Mouse (Mus musculus): ENCODE measurements around the gene Fxr1. TPM values are rescaled to one million over a fixed set of nuclear protein-coding genes. Genes with fewer than 3 reads are reported as not detected.

Fxr1 gene
- polyA plus RNA-seq, 1 experiment from 2014 or later: 57.3 TPM

DNA sequence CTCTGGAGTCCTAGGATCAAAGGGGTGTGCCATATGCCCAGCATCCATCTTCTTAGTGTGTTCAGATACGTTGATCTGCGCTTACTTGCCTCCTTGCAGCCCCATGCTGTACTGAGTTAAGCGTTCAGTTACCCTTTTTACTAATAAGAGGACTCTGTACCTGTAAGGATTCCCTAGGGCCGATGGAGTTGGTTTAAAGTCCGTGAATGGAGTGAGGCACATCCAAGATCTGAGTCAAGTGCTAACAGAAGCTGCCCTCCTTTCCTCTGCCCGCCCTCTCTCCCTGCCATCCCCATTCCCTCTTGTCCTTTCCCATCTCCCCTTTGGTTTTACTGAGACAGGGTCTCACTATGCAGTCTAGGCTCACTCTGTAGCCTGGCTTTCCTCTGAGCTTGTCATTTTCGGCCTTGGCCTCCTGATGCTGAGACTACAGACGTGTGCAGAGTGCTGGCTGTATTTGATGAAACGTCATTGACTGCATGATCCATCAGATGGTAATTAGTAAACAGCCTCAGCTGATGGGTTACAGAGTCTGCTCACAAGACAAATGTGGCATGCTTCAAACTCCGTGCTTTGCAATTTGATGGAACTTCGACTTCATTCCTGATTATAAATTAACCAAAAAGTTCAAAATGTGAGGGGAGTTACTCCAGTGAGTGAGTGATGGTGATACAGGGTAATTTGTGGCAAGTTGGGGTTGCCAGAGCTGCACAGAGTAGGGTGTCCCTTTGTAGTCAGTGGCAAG lies 92.4 kb downstream of the Fxr1 start:
- no peak for ATAC-seq (ENCODE audit: insufficient number of reproducible peaks, low FRiP score, low TSS enrichment, low read depth)
- H3K27me3 ChIP-seq: no peaks in the 10 kb centered on the region

DNA sequence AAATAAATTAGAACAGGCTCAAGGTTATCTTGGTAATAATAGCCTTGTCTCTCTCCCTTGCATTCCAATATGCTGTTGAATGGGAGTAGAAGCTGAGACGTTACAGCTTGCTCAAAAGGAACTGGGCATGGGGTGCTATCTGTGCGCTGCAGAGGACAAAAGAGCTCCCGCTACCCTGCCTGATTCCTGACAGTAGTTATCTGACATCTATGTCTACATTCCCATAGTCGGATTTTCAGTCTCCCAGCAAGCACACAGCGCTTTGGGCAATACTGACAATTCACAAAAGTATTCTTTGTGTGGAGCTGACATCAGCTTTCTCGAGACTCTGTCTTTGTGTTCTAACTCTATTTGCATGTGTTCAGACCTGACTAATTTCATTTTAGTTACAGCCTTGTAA lies 96.1 kb downstream of the Fxr1 start:
- H3K4me2 ChIP-seq (replicated peaks): no peak overlapping the region
- H3K9ac ChIP-seq: no peak overlapping the region
- H3K4me1 ChIP-seq: no peaks in the 10 kb centered on the region
- H3K9me3 ChIP-seq (replicated peaks): no peaks in the 10 kb centered on the region
- no peak overlapping the region for H3K27ac ChIP-seq (replicated peaks)
- H3K27me3 ChIP-seq: no peaks in the 10 kb centered on the region
- no peak overlapping the region for H3K4me3 ChIP-seq (replicated peaks)
- ATAC-seq (ENCODE audit: insufficient number of reproducible peaks, low FRiP score, low TSS enrichment, low read depth): no peak
- WGBS: 63% methylated on average over 6 of the region's 6 CpGs
- H3K36me3 ChIP-seq: no peaks in the 10 kb centered on the region

More for the DNA sequence above, 92.4 kb downstream of the Fxr1 start:
- Histone ChIP-seq H3K4me1 (no peaks in the 10 kb centered on the region), H3K36me3 (no peaks in the 10 kb centered on the region), H3K9ac (no peak overlapping the region), H3K4me3 (replicated peaks) (no peak overlapping the region), H3K4me2 (replicated peaks) (no peak overlapping the region), H3K27ac (replicated peaks) (no peak overlapping the region), H3K9me3 (replicated peaks) (no peaks in the 10 kb centered on the region)
- 67% methylated on average over 11 of the region's 11 CpGs for WGBS

DNA sequence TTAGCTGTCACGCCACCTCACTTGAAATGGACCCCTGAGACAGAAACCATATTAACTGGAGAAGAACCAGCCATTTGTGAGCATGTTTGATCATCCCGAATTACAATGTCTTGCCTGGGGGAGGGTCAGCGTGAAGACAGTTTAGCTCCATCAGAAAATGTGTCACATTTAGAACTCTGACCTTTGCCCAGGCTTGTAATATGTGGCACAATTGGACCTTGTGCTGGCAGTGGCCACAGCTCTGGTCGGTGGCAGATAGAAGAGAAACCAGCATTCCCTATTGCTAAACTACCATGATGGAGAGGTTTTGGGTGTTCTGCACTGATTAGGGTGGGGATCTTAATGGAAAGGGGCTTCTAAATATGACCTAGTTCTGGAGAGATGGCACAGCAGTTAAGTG lies 100.1 kb downstream of the Fxr1 start:
- Histone ChIP-seq H3K4me1 (no peaks in the 10 kb centered on the region), H3K9ac (no peak overlapping the region), H3K36me3 (no peaks in the 10 kb centered on the region), H3K4me2 (replicated peaks) (no peak overlapping the region), H3K9me3 (replicated peaks) (no peaks in the 10 kb centered on the region), H3K4me3 (replicated peaks) (no peak overlapping the region), H3K27ac (replicated peaks) (no peak overlapping the region), H3K27me3 (no peaks in the 10 kb centered on the region)
- ATAC-seq (ENCODE audit: insufficient number of reproducible peaks, low FRiP score, low TSS enrichment, low read depth): no peak
- 39% methylated on average over 4 of the region's 4 CpGs for WGBS

Other genes with a start within 250 kb of the Fxr1 start
- gene Ttc14, start 220.1 kb upstream of the Fxr1 start, polyA plus RNA-seq (2015; fragmentation: Nextera tagmentation; extraction: Ambion mirVana): 64.2 and 66.5 TPM in 2 replicates
- 8.8 and 13.1 TPM in 2 replicates for gene Ccdc39, start 175.6 kb upstream of the Fxr1 start, polyA plus RNA-seq (2015; fragmentation: Nextera tagmentation; extraction: Ambion mirVana)
- 103 and 105 TPM in 2 replicates for gene Dnajc19, start 61.4 kb downstream of the Fxr1 start, polyA plus RNA-seq (2015; fragmentation: Nextera tagmentation; extraction: Ambion mirVana)

All from embryonic facial prominence, embryonic 15.5 days (tissue).